Mouse (Mus musculus) cerebellum, postnatal 4 days (tissue): Measurements from ENCODE around the gene Whamm.

Source experiments
- DNase-seq, 2 experiments: peaks; one replicate each; pipeline ENCODE4 v3.0.0; 2022; ENCODE audit warnings: low spot score in 2 of 2, mixed read lengths in 1 of 2

Whamm gene

GRCm38 (mm10) chr7:81571108-81571940 is at the start of gene Whamm:
Gene Whamm (plus strand): TSS chr7:81571266.
- peak; percentile 75 to 87 for DNase-seq

GRCm38 (mm10) chr7:81523008-81523662 is 47.9 kb upstream of the Whamm start:
- DNase-seq = peak; percentile 72 to 87

- DNase-seq = no peak
Observed at GRCm38 (mm10) chr7:81523663-81524017, 47.4 kb upstream of the Whamm start.

- no peak for DNase-seq
Observed at GRCm38 (mm10) chr7:81528918-81529317, 42.1 kb upstream of the Whamm start.

- no peak for DNase-seq
Observed at GRCm38 (mm10) chr7:81531462-81531861, 39.6 kb upstream of the Whamm start.

- DNase-seq = no peak
Observed at GRCm38 (mm10) chr7:81536478-81536877, 34.6 kb upstream of the Whamm start.

GRCm38 (mm10) chr7:81538070-81538675 is 32.9 kb upstream of the Whamm start:
- peak in 1 of 2 experiments; percentile 8 for DNase-seq

GRCm38 (mm10) chr7:81539565-81539964 is 31.5 kb upstream of the Whamm start:
- DNase-seq = no peak

GRCm38 (mm10) chr7:81540999-81541398 is 30.1 kb upstream of the Whamm start:
- no peak for DNase-seq

- peak; percentile 38 to 76 for DNase-seq
Observed at GRCm38 (mm10) chr7:81541924-81542524, 29.0 kb upstream of the Whamm start.

- no peak for DNase-seq
Observed at GRCm38 (mm10) chr7:81542934-81543333, 28.1 kb upstream of the Whamm start.

- no peak for DNase-seq
Observed at GRCm38 (mm10) chr7:81548864-81549263, 22.2 kb upstream of the Whamm start.

- DNase-seq = no peak
Observed at GRCm38 (mm10) chr7:81553589-81553988, 17.5 kb upstream of the Whamm start.

- peak in 1 of 2 experiments; percentile 57 for DNase-seq
Observed at GRCm38 (mm10) chr7:81554369-81554768, 16.7 kb upstream of the Whamm start.

- no peak for DNase-seq
Observed at GRCm38 (mm10) chr7:81556839-81557238, 14.2 kb upstream of the Whamm start.

- DNase-seq = no peak
Observed at GRCm38 (mm10) chr7:81557252-81557984, 13.6 kb upstream of the Whamm start.

- DNase-seq = no peak
Observed at GRCm38 (mm10) chr7:81557985-81558360, 13.1 kb upstream of the Whamm start.

GRCm38 (mm10) chr7:81559231-81559980 is 11.7 kb upstream of the Whamm start:
- DNase-seq = no peak

GRCm38 (mm10) chr7:81560101-81561049 is 10.7 kb upstream of the Whamm start:
- no peak for DNase-seq

GRCm38 (mm10) chr7:81561211-81561610 is 9.9 kb upstream of the Whamm start:
- no peak for DNase-seq
